Mouse (Mus musculus): ENCODE data around the gene Mt2.

Gene Mt2

DNA sequence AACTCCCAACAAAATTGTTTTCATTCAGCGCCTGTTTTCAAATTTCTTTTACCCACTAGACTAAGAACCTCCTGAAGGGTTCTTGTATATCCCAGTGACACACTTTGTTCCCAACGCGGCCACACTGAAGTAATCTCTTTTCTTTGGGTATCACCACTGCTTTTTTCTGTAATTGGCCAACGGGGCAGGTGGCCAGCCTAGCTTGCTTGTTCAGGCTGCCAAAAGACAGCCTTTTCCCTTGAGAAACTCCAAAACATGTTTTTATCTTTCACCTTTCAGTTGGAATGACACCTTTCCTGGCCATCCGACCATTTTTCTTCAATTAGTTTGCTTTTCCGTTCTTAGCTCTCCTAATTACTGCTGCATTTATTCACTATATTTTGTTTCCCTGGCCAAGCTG lies 41.4 kb downstream of the Mt2 start:
- no peak for TF ChIP-seq GATA4 (IDR thresholded peaks at IDR 0.05; ENCODE audit: insufficient replicate concordance, low read length)

- TF ChIP-seq GATA4 (IDR thresholded peaks at IDR 0.05; ENCODE audit: insufficient replicate concordance, low read length), result no peak; the same call in 1 of the 2 replicates
Observed at GRCm38 (mm10) chr8:94214252-94215173, 42.0 kb downstream of the Mt2 start, which contains the start of gene Nup93. TSS of gene Nup93 (plus strand) at chr8:94214564.
